10 mouse cellular contexts compared by ENCODE assay signal in genomic region chr7:67648376-67648775, GRCm38 (mm10). TPM values are rescaled to one million over a fixed set of nuclear protein-coding genes. Genes with fewer than 3 reads are reported as not detected.
DNase-seq lines count a peak whose midpoint lies in the region; ATAC-seq and TF ChIP-seq lines count a peak whose summit lies in the region.
"Had no signal": no experiment of that assay in that cellular context is flagged by ENCODE, and none has a peak within 500 bp of the region (broad histone marks: within the 10 kb centered on the region; RNA-seq: fewer than 3 reads in every experiment).

No protein-coding gene starts in this region.

- TF ChIP-seq CTCF in cerebellum, adult 2 months (IDR thresholded peaks at IDR 0.05; ENCODE audit: borderline replicate concordance, insufficient read depth, low read depth, low read length) = no peak

- H3K4me2 ChIP-seq in midbrain, embryonic 16.5 days (ENCODE audit: low read length) = no peak overlapping the region
- H3K4me2 ChIP-seq in intestine, embryonic 16.5 days (ENCODE audit: low read depth, low read length) = peak overlapping the region; percentile 37
- H3K4me2 ChIP-seq in stomach, embryonic 16.5 days (ENCODE audit: low read depth, low read length) = peak overlapping the region; percentile 58

- peak overlapping the region; percentile 66 for H3K4me3 ChIP-seq in midbrain, embryonic 10.5 days
- H3K4me3 ChIP-seq in midbrain, embryonic 16.5 days (ENCODE audit: low read depth, low read length) = no peak overlapping the region
- H3K4me3 ChIP-seq in intestine, embryonic 16.5 days (ENCODE audit: low read length) = no peak overlapping the region
- H3K4me3 ChIP-seq in stomach, embryonic 16.5 days (replicated peaks; ENCODE audit: low read length) = peak overlapping the region; percentile 56
- H3K4me3 ChIP-seq in cerebellum, adult 2 months (replicated peaks; ENCODE audit: insufficient read depth, low read depth, low read length) = no peak overlapping the region

- no peak for TF ChIP-seq POLR2A in cerebellum, adult 2 months (IDR thresholded peaks at IDR 0.05; ENCODE audit: borderline replicate concordance, insufficient read depth, low read length)

- no peaks in the 10 kb centered on the region for H3K9me3 ChIP-seq in midbrain, embryonic 10.5 days (replicated peaks)
- no peaks in the 10 kb centered on the region for H3K9me3 ChIP-seq in midbrain, embryonic 16.5 days (replicated peaks; ENCODE audit: control insufficient read depth, low read length, poor library complexity, severe bottlenecking)
- H3K9me3 ChIP-seq in intestine, embryonic 16.5 days (ENCODE audit: control insufficient read depth, low read length) = no peaks in the 10 kb centered on the region
- no peaks in the 10 kb centered on the region for H3K9me3 ChIP-seq in stomach, embryonic 16.5 days (replicated peaks; ENCODE audit: control insufficient read depth, low read length)

- no peaks in the 10 kb centered on the region for H3K36me3 ChIP-seq in midbrain, embryonic 10.5 days
- no peaks in the 10 kb centered on the region for H3K36me3 ChIP-seq in midbrain, embryonic 16.5 days (ENCODE audit: control insufficient read depth, insufficient read depth, low read length)
- H3K36me3 ChIP-seq in intestine, embryonic 16.5 days (ENCODE audit: control insufficient read depth, insufficient read depth, low read length) = no peaks in the 10 kb centered on the region
- no peaks in the 10 kb centered on the region for H3K36me3 ChIP-seq in stomach, embryonic 16.5 days (ENCODE audit: control insufficient read depth, insufficient read depth, low read length)

- H3K9ac ChIP-seq in midbrain, embryonic 16.5 days (ENCODE audit: low read depth, low read length) = no peak overlapping the region
- H3K9ac ChIP-seq in intestine, embryonic 16.5 days (ENCODE audit: low read depth, low read length) = no peak overlapping the region
- H3K9ac ChIP-seq in stomach, embryonic 16.5 days (ENCODE audit: low read length) = peak overlapping the region; percentile 54

- ATAC-seq in midbrain, embryonic 16.5 days = no peak
- ATAC-seq in intestine, embryonic 16.5 days = no peak
- ATAC-seq in stomach, embryonic 16.5 days (ENCODE audit: insufficient read depth, low FRiP score) = no peak

- H3K27ac ChIP-seq in midbrain, embryonic 10.5 days (replicated peaks) = no peak overlapping the region
- H3K27ac ChIP-seq in midbrain, embryonic 16.5 days (ENCODE audit: low read length) = no peak overlapping the region
- no peak overlapping the region for H3K27ac ChIP-seq in intestine, embryonic 16.5 days (ENCODE audit: low read length)
- H3K27ac ChIP-seq in stomach, embryonic 16.5 days (ENCODE audit: low read length) = no peak overlapping the region
- H3K27ac ChIP-seq in cerebellum, adult 2 months (ENCODE audit: insufficient read depth, low read length) = no peak overlapping the region

- peaks cover 51% of the 10 kb centered on the region for H3K4me1 ChIP-seq in midbrain, embryonic 10.5 days
- H3K4me1 ChIP-seq in midbrain, embryonic 16.5 days (ENCODE audit: control insufficient read depth, insufficient read depth, low read length) = peaks cover 12% of the 10 kb centered on the region
- H3K4me1 ChIP-seq in intestine, embryonic 16.5 days (ENCODE audit: control insufficient read depth, insufficient read depth, low read length) = peaks cover 12% of the 10 kb centered on the region
- H3K4me1 ChIP-seq in stomach, embryonic 16.5 days (ENCODE audit: control insufficient read depth, insufficient read depth, low read length) = peaks cover 28% of the 10 kb centered on the region
- H3K4me1 ChIP-seq in cerebellum, adult 2 months (ENCODE audit: control insufficient read depth, insufficient read depth, low read length) = no peaks in the 10 kb centered on the region; the same call in 1 of the 2 replicates

- H3K27me3 ChIP-seq in midbrain, embryonic 10.5 days (ENCODE audit: low read depth, poor library complexity, severe bottlenecking) = no peaks in the 10 kb centered on the region
- no peaks in the 10 kb centered on the region for H3K27me3 ChIP-seq in midbrain, embryonic 16.5 days (ENCODE audit: control insufficient read depth, insufficient read depth, low read depth, low read length)
- H3K27me3 ChIP-seq in intestine, embryonic 16.5 days (replicated peaks; ENCODE audit: control insufficient read depth, insufficient read depth, low read length) = no peaks in the 10 kb centered on the region
- no peaks in the 10 kb centered on the region for H3K27me3 ChIP-seq in stomach, embryonic 16.5 days (ENCODE audit: control insufficient read depth, insufficient read depth, low read length)
- no peaks in the 10 kb centered on the region for H3K27me3 ChIP-seq in cerebellum, adult 2 months (ENCODE audit: control insufficient read depth, insufficient read depth, low read length)

- peak; percentile 60 to 83 for DNase-seq in adrenal gland, adult (ENCODE audit: inconsistent age in 2 of 2, low spot score in 1 of 2)
- no peak for DNase-seq in adrenal gland, postnatal 4 days (ENCODE audit: low spot score in 2 of 2)
- no peak for DNase-seq in midbrain, embryonic 10.5 days (ENCODE audit: low spot score)
- no peak for DNase-seq in urinary bladder, postnatal 10 days (ENCODE audit: low spot score)
- DNase-seq in cerebellum, adult 2 months = no peak
- DNase-seq: layer of hippocampus, adult 9-11 months; thymus, postnatal 36 days had no signal

- 79% methylated on average over 4 of the region's 4 CpGs for WGBS in midbrain, embryonic 10.5 days
- WGBS in midbrain, embryonic 16.5 days = 74% methylated on average over 4 of the region's 4 CpGs
- WGBS in intestine, embryonic 16.5 days = 62% methylated on average over 4 of the region's 4 CpGs
- 64% methylated on average over 4 of the region's 4 CpGs for WGBS in stomach, embryonic 16.5 days
- 57% methylated on average over 4 of the region's 4 CpGs for WGBS in cerebellum, adult 2 months

RNA-seq across cellular contexts. Expression of gene Ttc23, which starts 1.2 kb away (rescaled TPM):
- total RNA-seq in adrenal gland, postnatal 4 days (2021) = 10 to 100 TPM; 46.1 to 46.6 TPM
- 36.0 and 36.5 TPM in 2 replicates for polyA plus RNA-seq in midbrain, embryonic 10.5 days (2016; fragmentation: Nextera tagmentation; extraction: Ambion mirVana)
- polyA plus RNA-seq in midbrain, embryonic 16.5 days (2015; fragmentation: Nextera tagmentation; extraction: Ambion mirVana) = 5.4 and 8.9 TPM in 2 replicates
- 17.1 and 18.2 TPM in 2 replicates for polyA plus RNA-seq in intestine, embryonic 16.5 days (2015; fragmentation: Nextera tagmentation; extraction: Ambion mirVana)
- polyA plus RNA-seq in stomach, embryonic 16.5 days (2015; fragmentation: Nextera tagmentation; extraction: Ambion mirVana) = 28.4 and 29.8 TPM in 2 replicates
- 5.2 and 5.3 TPM in 2 replicates for polyA plus RNA-seq in cerebellum, adult 2 months (2012; rRNA removed)

RNA-seq across cellular contexts. Expression of gene Lrrc28, which starts 3.3 kb away (rescaled TPM):
- total RNA-seq in adrenal gland, postnatal 4 days (2021) = 10 to 100 TPM; 17.1 to 18.8 TPM
- polyA plus RNA-seq in midbrain, embryonic 10.5 days (2016; fragmentation: Nextera tagmentation; extraction: Ambion mirVana) = 19.5 and 21.9 TPM in 2 replicates
- 24.0 and 30.4 TPM in 2 replicates for polyA plus RNA-seq in midbrain, embryonic 16.5 days (2015; fragmentation: Nextera tagmentation; extraction: Ambion mirVana)
- polyA plus RNA-seq in intestine, embryonic 16.5 days (2015; fragmentation: Nextera tagmentation; extraction: Ambion mirVana) = 10.7 and 11.4 TPM in 2 replicates
- 22.3 and 28.4 TPM in 2 replicates for polyA plus RNA-seq in stomach, embryonic 16.5 days (2015; fragmentation: Nextera tagmentation; extraction: Ambion mirVana)
- 36.3 and 38.7 TPM in 2 replicates for polyA plus RNA-seq in cerebellum, adult 2 months (2012; rRNA removed)

Comparison
In these comparisons a context has a peak if more than half of its experiments do, and no peak if none do; other contexts are left out.
1. DNase-seq: peak in adrenal gland, adult (2 of 2); none in adrenal gland, postnatal 4 days (0 of 2), midbrain, embryonic 10.5 days (single experiment), urinary bladder, postnatal 10 days (single experiment) and cerebellum, adult 2 months (0 of 2).
2. H3K4me3 ChIP-seq: peak in midbrain, embryonic 10.5 days (single experiment) and stomach, embryonic 16.5 days (single experiment); none in midbrain, embryonic 16.5 days (single experiment), intestine, embryonic 16.5 days (single experiment) and cerebellum, adult 2 months (single experiment).